Mouse (Mus musculus): Measurements from ENCODE around the gene Sox8.
A peak's percentile ranks its signal among the peaks of the same experiment; 100 is the strongest.

Gene Sox8

GRCm38 (mm10) chr17:25579332-25580047 is 9.0 kb upstream of the Sox8 start:
- no peak for DNase-seq (ENCODE audit: extremely low spot score)

GRCm38 (mm10) chr17:25578920-25579319 is 8.4 kb upstream of the Sox8 start, which contains the start of gene Lmf1:
Gene Lmf1, plus strand, starts transcription at chr17:25579085.
- peak; percentile 97 for DNase-seq (ENCODE audit: extremely low spot score)

GRCm38 (mm10) chr17:25577702-25578101 is 7.2 kb upstream of the Sox8 start:
- DNase-seq (ENCODE audit: extremely low spot score), result no peak

- DNase-seq (ENCODE audit: extremely low spot score), result no peak
These were observed 6.8 kb upstream of the Sox8 start for GRCm38 (mm10) chr17:25577263-25577662.

- no peak for DNase-seq (ENCODE audit: extremely low spot score)
These were observed 5.5 kb upstream of the Sox8 start for GRCm38 (mm10) chr17:25576034-25576433.

GRCm38 (mm10) chr17:25575208-25575971 is 4.9 kb upstream of the Sox8 start:
- DNase-seq (ENCODE audit: extremely low spot score), result no peak

- no peak for DNase-seq (ENCODE audit: extremely low spot score)
These were observed 951 bp upstream of the Sox8 start for GRCm38 (mm10) chr17:25571453-25571820.

- DNase-seq (ENCODE audit: extremely low spot score), result no peak
These were observed 446 bp downstream of the Sox8 start for GRCm38 (mm10) chr17:25569833-25570647.

GRCm38 (mm10) chr17:25568880-25569279 is 1.6 kb downstream of the Sox8 start:
- DNase-seq (ENCODE audit: extremely low spot score), result no peak

GRCm38 (mm10) chr17:25568206-25568605 is 2.3 kb downstream of the Sox8 start:
- no peak for DNase-seq (ENCODE audit: extremely low spot score)

- peak; percentile 70 for DNase-seq (ENCODE audit: extremely low spot score)
These were observed 2.7 kb downstream of the Sox8 start for GRCm38 (mm10) chr17:25567745-25568144.

- no peak for DNase-seq (ENCODE audit: extremely low spot score)
These were observed 3.2 kb downstream of the Sox8 start for GRCm38 (mm10) chr17:25567261-25567660.

- DNase-seq (ENCODE audit: extremely low spot score), result no peak
These were observed 4.5 kb downstream of the Sox8 start for GRCm38 (mm10) chr17:25565860-25566600.

- peak; percentile 35 for DNase-seq (ENCODE audit: extremely low spot score)
These were observed 5.2 kb downstream of the Sox8 start for GRCm38 (mm10) chr17:25565244-25565643.

GRCm38 (mm10) chr17:25564481-25564880 is 6.0 kb downstream of the Sox8 start:
- DNase-seq (ENCODE audit: extremely low spot score), result no peak

- DNase-seq (ENCODE audit: extremely low spot score), result peak; percentile 42
These were observed 9.1 kb downstream of the Sox8 start for GRCm38 (mm10) chr17:25561223-25562028.

- no peak for DNase-seq (ENCODE audit: extremely low spot score)
These were observed 9.8 kb downstream of the Sox8 start for GRCm38 (mm10) chr17:25560554-25561222.

- no peak for DNase-seq (ENCODE audit: extremely low spot score)
These were observed 10.9 kb downstream of the Sox8 start for GRCm38 (mm10) chr17:25559634-25560033.

- DNase-seq (ENCODE audit: extremely low spot score), result peak; percentile 59
These were observed 13.7 kb downstream of the Sox8 start for GRCm38 (mm10) chr17:25556630-25557354.

Measured in embryo, embryonic 9.5 days (tissue).